Mouse (Mus musculus) lung, embryonic 14.5 days (tissue): ENCODE measurements at regions not wholly inside any gene's neighbourhood (a gene's known extent, or its start where the extent isn't known, plus 50 kb on each side); places are given as distances from the start of the nearest gene placed in this dataset.

ENCODE experiments used
- ATAC-seq: fragments of 200-750 bp; cut with Nextera tagmentation; 2 replicates; pipeline ENCODE4 v1.8.0; 2017; ENCODE audit warnings: mild to moderate bottlenecking, moderate TSS enrichment, moderate library complexity; ENCODE audit not compliant: insufficient read depth
- DNase-seq: peaks from one replicate; pipeline ENCODE4 v3.0.0-alpha.2; 2015
- H3K27ac ChIP-seq: fragments of 300-500 bp; sonication (generic); 2 replicates; pipeline ENCODE4 v1.5.1; 2014; ENCODE audit warnings: low read depth, mild to moderate bottlenecking, moderate library complexity
- H3K27me3 ChIP-seq: fragments of 300-500 bp; sonication (generic); 2 replicates; pipeline ENCODE4 v1.6.1; 2014; ENCODE audit warnings: low read length, control low read depth; ENCODE audit not compliant: insufficient read depth
- H3K36me3 ChIP-seq: fragments of 300-500 bp; sonication (generic); 2 replicates; pipeline ENCODE4 v1.6.1; 2014; ENCODE audit warnings: control low read depth; ENCODE audit not compliant: insufficient read depth
- H3K4me1 ChIP-seq: fragments of 300-500 bp; sonication (generic); 2 replicates; pipeline ENCODE4 v1.6.1; 2014; ENCODE audit warnings: antibody characterized with exemption, control low read depth; ENCODE audit not compliant: insufficient read depth
- H3K4me2 ChIP-seq: fragments of 300-500 bp; sonication (generic); 2 replicates; pipeline ENCODE4 v1.6.1; 2014; ENCODE audit warnings: mild to moderate bottlenecking
- H3K4me3 ChIP-seq: fragments of 300-500 bp; sonication (generic); 2 replicates; pipeline ENCODE4 v1.5.1; 2014; ENCODE audit warnings: low read depth, low read length
- H3K9ac ChIP-seq: fragments of 300-500 bp; sonication (generic); 2 replicates; pipeline ENCODE4 v1.6.1; 2014
- H3K9me3 ChIP-seq: fragments of 300-500 bp; sonication (generic); 2 replicates; pipeline ENCODE4 v1.6.1; 2016; ENCODE audit warnings: low read depth, low read length, control low read depth
- CTCF ChIP-seq: IDR thresholded peaks from 2 replicates; pipeline ENCODE4 v1.5.1; 2016; ENCODE audit warnings: antibody characterized with exemption, low read depth
- WGBS: fragments of 180-500 bp; shearing (Covaris S2); extraction: QIAGEN DNeasy Blood & Tissue Kit; methylation state at CpG from one replicate; pipeline ENCODE4 v1.1.7; 2014; 5-methylcytosine and 5-hydroxymethylcytosine counted together

DNA sequence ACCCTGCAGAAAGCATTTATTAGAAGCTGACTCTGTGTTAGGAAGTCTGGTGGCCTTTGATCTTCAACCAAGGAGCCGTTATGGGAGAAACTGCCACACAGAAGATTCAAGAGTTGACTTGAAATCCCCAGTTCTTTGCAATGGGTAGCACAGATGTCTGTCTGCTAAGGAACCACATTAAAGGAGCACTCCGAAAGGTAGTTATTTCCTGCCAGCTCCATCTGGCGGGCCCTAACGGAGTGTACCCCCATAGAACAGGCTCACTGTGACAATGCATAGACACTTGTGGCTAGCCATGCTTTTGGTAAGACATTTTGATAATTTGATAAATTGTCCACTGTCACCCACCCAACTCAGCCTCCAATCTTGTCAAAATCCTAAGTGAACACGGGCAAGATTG is 173.3 kb upstream of the Lef1 start:
- no peak overlapping the region for H3K4me2 ChIP-seq
- H3K27me3 ChIP-seq = no peaks in the 10 kb centered on the region
- no peak overlapping the region for H3K9ac ChIP-seq
- DNase-seq (no peak), ATAC-seq (no peak)
- peaks cover 3% of the 10 kb centered on the region; the same call in 1 of the 2 replicates for H3K4me1 ChIP-seq
- no peaks in the 10 kb centered on the region for H3K36me3 ChIP-seq
- WGBS = 71% methylated on average over 5 of the region's 5 CpGs
- no peaks in the 10 kb centered on the region for H3K9me3 ChIP-seq
- H3K27ac ChIP-seq = no peak overlapping the region
- no peak for TF ChIP-seq CTCF
- no peak overlapping the region for H3K4me3 ChIP-seq

- Histone ChIP-seq H3K4me2 (no peak overlapping the region), H3K36me3 (no peaks in the 10 kb centered on the region), H3K27ac (no peak overlapping the region), H3K27me3 (no peaks in the 10 kb centered on the region), H3K9me3 (no peaks in the 10 kb centered on the region), H3K4me1 (peaks cover 3% of the 10 kb centered on the region; the same call in 1 of the 2 replicates), H3K9ac (no peak overlapping the region), H3K4me3 (no peak overlapping the region)
- DNase-seq (peak; percentile 15), ATAC-seq (no peak)
- 27% methylated on average over 7 of the region's 7 CpGs for WGBS
- no peak for TF ChIP-seq CTCF
These were observed 173.9 kb upstream of the Lef1 start for GRCm38 (mm10) chr3:130936336-130936735.

DNA sequence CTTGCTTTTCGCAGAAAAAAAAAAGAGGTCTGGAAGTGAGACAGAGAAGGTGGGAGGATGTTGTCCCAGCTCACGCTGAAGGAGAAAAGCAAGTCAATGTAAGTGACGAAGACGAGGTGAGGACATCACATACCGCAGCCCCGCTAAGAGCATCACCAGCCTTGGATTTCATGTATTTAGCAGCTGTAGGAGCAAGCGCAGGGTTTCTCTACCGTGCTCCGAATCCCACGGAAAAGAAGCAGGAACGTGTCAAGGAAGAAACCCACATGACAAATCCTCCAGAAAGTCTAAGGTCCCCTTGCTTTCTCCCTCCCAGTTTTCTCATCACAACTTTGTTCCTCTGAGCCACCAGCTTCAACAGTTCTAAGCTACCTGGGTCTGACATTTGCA is 174.3 kb upstream of the Lef1 start:
- Histone ChIP-seq H3K9me3 (no peaks in the 10 kb centered on the region), H3K9ac (no peak overlapping the region), H3K4me2 (no peak overlapping the region), H3K27ac (peak overlapping the region; percentile 21; the same call in 1 of the 2 replicates), H3K4me3 (no peak overlapping the region), H3K27me3 (no peaks in the 10 kb centered on the region), H3K4me1 (peaks cover 3% of the 10 kb centered on the region; the same call in 1 of the 2 replicates), H3K36me3 (no peaks in the 10 kb centered on the region)
- ATAC-seq (peak; percentile 35; the same call in 1 of the 2 replicates), DNase-seq (peak; percentile 28)
- no peak for TF ChIP-seq CTCF
- 30% methylated on average over 11 of the region's 11 CpGs for WGBS

DNA sequence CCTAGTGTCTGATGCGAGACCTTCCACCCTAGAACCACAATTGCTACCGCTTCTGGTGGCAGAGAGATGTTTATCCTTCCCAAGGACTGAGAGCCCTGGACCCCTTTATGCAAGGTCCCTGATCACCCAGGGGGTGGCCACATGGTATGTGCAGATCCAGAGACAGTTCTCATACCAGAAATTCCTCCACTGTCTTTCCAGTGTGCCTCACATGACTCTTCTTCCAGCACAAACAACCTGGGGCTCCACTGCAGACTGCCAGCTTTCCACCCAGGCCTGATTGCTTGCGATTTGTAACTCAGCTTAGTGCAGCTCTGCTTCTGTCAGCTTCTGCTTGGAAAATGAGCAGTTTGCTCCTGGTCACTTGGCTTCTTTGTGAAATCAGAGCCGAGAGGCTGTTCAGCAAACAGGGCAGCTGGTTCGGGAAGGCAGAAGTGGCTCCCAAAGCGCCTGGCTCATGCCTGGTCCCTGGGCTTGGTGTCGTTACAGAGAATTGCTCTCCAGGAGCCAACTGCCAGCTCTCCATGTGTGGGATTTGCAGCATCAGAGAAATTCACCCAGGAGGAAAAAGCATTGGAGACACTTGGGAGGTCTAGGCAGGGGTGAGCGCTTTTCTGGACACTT is 174.9 kb upstream of the Lef1 start:
- H3K4me2 ChIP-seq = no peak overlapping the region

GRCm38 (mm10) chr3:130932723-130933122 is 177.5 kb upstream of the Lef1 start:
- TF ChIP-seq CTCF = no peak
- Histone ChIP-seq H3K36me3 (no peaks in the 10 kb centered on the region), H3K27ac (no peak overlapping the region), H3K4me3 (no peak overlapping the region), H3K27me3 (no peaks in the 10 kb centered on the region), H3K9me3 (no peaks in the 10 kb centered on the region), H3K4me1 (peaks cover 3% of the 10 kb centered on the region; the same call in 1 of the 2 replicates), H3K4me2 (no peak overlapping the region), H3K9ac (no peak overlapping the region)
- ATAC-seq (no peak), DNase-seq (no peak)
- 61% methylated on average over 6 of the region's 6 CpGs for WGBS

More for the DNA sequence above, 174.9 kb upstream of the Lef1 start:
- H3K9ac ChIP-seq = no peak overlapping the region
- H3K36me3 ChIP-seq = no peaks in the 10 kb centered on the region
- ATAC-seq = peak; percentile 72; the same call in 1 of the 2 replicates
- H3K4me1 ChIP-seq = peaks cover 3% of the 10 kb centered on the region; the same call in 1 of the 2 replicates
- peak; percentile 47 for DNase-seq
- no peaks in the 10 kb centered on the region for H3K27me3 ChIP-seq
- peak overlapping the region; percentile 21; the same call in 1 of the 2 replicates for H3K27ac ChIP-seq
- 29% methylated on average over 8 of the region's 8 CpGs for WGBS
- H3K9me3 ChIP-seq = no peaks in the 10 kb centered on the region
- no peak for TF ChIP-seq CTCF
- H3K4me3 ChIP-seq = no peak overlapping the region

- Histone ChIP-seq H3K9ac (no peak overlapping the region), H3K4me1 (peaks cover 3% of the 10 kb centered on the region; the same call in 1 of the 2 replicates), H3K36me3 (no peaks in the 10 kb centered on the region), H3K4me2 (no peak overlapping the region), H3K4me3 (no peak overlapping the region), H3K27ac (no peak overlapping the region), H3K27me3 (no peaks in the 10 kb centered on the region), H3K9me3 (no peaks in the 10 kb centered on the region)
- TF ChIP-seq CTCF = no peak
- no peak for ATAC-seq
- WGBS = 71% methylated on average over 5 of the region's 5 CpGs
- DNase-seq = no peak
These were observed 178.0 kb upstream of the Lef1 start for GRCm38 (mm10) chr3:130932226-130932625.

DNA sequence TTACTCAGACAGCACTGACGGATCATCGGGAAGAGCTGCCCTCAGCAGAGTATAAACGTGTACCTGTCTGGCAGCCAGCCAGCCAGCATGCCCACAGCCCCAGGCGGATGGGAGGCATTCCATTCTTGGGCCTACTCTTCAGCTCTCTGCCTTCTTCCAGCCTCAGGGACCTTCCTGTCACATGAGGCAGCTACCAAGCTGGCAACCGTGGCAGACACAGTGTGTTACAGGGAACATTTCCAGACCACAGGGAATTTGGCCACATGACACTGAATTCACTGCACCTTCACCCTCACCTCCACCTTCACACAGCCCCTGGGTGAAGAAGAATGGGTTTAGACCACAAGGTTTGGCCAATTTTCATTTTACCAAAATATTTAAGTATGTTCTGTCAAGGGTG is 185.3 kb upstream of the Lef1 start:
- Histone ChIP-seq H3K27me3 (no peaks in the 10 kb centered on the region), H3K4me1 (no peaks in the 10 kb centered on the region), H3K9ac (no peak overlapping the region), H3K4me2 (no peak overlapping the region), H3K9me3 (no peaks in the 10 kb centered on the region), H3K27ac (no peak overlapping the region), H3K36me3 (no peaks in the 10 kb centered on the region), H3K4me3 (no peak overlapping the region)
- WGBS = 50% methylated on average over 5 of the region's 5 CpGs
- no peak for TF ChIP-seq CTCF
- ATAC-seq = no peak
- DNase-seq = peak; percentile 31
